Mouse (Mus musculus) c-Kit-positive CD71-positive TER-119-positive erythroid progenitor cells, embryonic 14.5 days (primary cell): ENCODE data around the gene Crispld2.

Experiments
- DNase-seq: peaks from one replicate; pipeline ENCODE4 v3.0.0-alpha.2; 2013; ENCODE audit warnings: low spot score

Gene Crispld2

DNA sequence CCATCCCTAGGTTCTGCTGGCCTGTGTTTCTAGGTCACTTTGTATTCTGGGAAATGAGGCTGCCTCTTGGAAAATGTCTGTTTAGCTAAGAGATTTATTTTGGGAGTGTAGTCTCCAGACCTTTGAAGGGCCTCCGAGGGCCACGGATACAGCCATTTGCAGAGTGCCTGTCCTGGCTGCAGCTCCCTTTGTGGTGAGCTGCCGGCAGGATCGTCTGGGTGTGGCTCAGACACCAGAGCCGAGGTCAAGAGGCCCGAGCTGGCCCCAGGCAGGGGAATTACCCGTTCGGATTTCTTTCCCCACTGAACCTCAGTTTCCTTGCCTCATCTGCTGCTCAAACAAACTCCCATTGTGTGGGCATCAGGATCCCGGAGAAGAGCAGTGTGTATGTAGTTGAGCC lies 43.9 kb downstream of the Crispld2 start:
- no peak for DNase-seq

GRCm38 (mm10) chr8:120036578-120036977 lies 44.3 kb downstream of the Crispld2 start:
- DNase-seq: no peak

GRCm38 (mm10) chr8:120037199-120037598 lies 45.0 kb downstream of the Crispld2 start:
- no peak for DNase-seq

DNA sequence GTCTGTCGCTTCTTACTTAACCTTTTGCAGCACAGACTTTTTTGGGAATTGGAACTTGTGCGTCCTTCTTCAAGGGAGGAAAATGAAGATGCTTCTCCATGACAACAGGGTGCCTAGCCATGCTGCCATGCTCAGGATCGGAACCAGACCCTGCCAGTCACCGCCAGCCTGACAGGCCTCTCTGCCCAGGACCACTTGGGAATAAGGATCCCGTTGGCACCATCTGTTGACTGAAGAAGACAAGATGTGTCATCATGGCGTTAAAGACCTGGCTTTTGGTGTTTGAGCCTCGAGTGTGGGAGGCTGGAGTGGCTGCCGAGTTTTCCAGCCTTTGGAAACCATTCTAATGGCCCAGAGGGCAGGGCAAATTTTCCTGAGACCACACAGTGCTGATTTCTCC lies 45.4 kb downstream of the Crispld2 start:
- DNase-seq: no peak

DNA sequence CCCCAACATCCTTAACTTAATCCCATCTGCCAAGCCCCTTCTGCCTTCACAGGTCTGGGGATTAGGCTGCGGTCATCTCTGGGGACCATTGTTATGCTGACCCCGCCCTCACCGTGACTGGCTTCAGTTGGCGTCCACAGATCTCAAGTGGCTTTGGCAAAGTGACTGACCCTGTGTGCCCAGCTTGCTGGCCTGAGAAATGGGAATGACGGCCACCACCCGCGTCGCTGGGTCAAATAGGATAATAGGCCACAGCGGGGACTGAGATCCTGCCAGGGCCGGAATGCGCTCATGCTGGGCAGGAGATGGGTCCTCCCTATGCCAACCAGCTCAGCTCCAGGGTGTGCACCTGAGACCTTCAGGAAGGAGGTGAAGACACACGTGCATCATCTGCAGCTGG lies 46.5 kb downstream of the Crispld2 start:
- no peak for DNase-seq

DNA sequence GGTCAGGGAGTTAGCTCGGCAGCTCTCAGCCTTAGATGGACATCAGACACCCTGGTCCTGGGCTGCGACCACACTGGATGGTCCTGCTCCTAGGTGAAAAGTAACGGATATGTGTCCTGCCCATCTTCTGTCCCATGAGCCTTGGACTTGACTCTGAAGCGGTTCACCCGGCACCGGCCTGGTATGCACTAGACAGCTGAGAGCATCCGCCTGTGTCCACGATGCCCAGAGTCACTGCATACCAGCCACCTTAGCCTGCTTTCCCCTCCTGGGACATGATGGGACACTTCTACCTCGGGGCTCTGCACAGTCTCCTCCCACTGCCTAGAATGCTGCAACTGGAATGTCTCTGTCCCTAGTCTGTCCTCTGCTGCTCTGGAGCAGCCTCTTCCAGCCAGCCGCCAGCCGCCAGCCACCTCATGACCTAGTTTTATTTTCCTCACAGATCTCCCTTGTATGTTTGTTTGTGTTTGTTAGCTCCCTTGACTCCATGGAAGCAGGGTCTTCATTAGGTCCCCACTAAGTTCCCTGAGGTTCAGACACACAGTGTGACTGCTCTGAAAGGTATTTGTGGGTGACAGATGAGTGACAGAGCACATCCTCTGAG lies 47.2 kb downstream of the Crispld2 start:
- no peak for DNase-seq

GRCm38 (mm10) chr8:120040861-120041260 lies 48.6 kb downstream of the Crispld2 start:
- no peak for DNase-seq

GRCm38 (mm10) chr8:120042542-120043312 lies 50.5 kb downstream of the Crispld2 start:
- no peak for DNase-seq

DNA sequence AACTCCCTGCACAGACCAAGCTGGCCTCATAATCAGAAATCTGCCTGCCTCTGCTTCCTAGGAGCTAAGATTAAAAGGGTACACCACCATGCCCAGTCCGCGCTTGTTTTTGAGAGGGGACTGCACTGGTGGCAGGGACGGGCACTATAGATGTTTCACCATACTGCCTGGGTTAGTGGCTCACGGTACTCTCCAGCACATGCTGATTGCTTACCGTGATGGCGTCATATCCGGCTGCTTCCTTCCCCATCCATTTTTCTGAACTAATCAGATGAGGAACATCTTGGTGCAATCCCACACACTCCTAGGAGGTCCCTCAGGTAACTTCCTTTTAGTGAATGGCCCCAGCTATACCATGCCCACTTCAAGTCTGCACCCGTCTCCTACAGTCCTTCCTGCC lies 52.7 kb downstream of the Crispld2 start:
- DNase-seq: no peak

GRCm38 (mm10) chr8:120045471-120045870 lies 53.2 kb downstream of the Crispld2 start:
- DNase-seq: no peak

- no peak for DNase-seq
Observed at GRCm38 (mm10) chr8:120046258-120047020, 54.2 kb downstream of the Crispld2 start.

- no peak for DNase-seq
Observed at GRCm38 (mm10) chr8:120049949-120050348, 57.7 kb downstream of the Crispld2 start.

GRCm38 (mm10) chr8:120050376-120050775 lies 58.1 kb downstream of the Crispld2 start:
- DNase-seq: no peak

DNA sequence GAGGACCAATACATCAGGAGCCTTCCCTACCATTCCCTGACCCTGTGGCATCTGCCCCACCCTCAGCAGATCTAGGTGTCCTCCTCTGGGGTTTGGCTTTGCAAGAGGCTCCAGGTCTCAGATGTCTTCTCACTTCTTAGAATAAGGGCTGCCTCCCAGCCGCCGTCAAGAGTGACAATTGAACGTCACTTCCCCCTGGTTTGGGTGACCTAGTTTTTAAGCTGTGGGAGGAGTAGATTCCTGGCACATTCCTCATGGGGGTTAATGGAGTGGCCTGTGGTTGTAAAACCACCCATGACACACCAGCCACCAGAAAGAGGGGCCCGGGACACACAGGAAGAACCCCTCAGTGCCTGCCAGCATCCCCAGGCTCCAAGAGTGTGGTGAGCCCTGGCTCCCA lies 58.8 kb downstream of the Crispld2 start:
- no peak for DNase-seq

DNA sequence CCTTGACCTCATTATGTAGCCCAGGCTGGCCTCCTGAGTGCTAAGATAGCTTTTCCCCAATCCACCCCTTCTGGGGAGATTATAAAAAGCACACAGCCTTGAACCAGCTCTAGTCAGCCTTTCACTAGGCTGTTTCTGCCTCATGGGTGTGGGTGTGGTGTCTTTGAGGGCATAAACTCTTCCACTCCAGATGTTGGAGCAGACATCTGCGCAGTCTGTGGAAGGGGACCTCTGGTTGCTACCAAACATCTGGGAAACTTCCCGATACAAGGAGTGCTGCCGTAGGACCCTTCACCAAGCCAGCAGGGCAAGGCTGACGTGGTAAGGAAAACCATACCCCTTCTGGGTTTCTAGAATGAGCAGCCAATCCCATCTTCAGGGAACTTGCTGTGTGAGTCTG lies 59.7 kb downstream of the Crispld2 start:
- no peak for DNase-seq

GRCm38 (mm10) chr8:120052318-120052717 lies 60.1 kb downstream of the Crispld2 start:
- DNase-seq: no peak

DNA sequence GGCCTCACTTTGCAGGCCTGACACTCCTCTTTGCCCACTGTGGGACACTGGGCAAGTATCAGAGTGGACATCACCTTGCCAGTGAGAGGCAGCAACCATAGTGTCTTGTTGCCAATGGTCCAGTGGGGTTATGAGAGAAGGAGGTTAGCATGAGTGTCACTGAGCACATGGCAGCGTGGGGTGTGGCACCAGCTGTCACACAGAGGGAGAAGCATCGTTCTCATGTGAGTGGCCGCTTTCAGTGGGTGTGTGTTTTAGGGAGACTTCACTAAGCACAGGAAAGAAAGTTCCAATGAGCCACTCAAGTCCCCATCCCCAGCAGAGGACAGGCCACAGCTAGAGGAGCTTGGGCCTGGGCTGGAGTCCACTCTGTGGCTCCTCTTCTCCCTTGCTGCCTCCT lies 62.6 kb downstream of the Crispld2 start:
- DNase-seq: no peak

- DNase-seq: no peak
Observed at GRCm38 (mm10) chr8:120057078-120057477, 64.8 kb downstream of the Crispld2 start.

DNA sequence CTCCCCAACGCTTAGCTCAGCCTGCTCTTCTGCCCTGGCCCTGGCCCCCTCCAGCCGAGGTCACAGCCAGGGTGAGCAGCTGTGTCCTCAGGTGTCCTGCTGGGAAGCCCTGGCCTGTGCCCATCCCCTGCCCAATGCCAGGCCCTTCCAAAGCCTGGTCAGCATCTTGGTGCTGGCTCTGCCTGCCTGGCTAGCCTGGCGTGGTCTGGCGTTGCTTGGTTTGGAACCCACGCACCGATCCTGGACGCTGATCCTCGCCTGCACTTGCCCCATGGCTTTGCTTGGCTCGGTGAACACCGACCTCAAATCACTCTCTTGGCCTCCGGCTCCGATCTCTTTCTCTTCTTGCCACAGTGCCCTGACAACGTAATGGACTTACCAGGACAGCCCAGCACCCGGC lies 70.5 kb downstream of the Crispld2 start:
- no peak for DNase-seq

DNA sequence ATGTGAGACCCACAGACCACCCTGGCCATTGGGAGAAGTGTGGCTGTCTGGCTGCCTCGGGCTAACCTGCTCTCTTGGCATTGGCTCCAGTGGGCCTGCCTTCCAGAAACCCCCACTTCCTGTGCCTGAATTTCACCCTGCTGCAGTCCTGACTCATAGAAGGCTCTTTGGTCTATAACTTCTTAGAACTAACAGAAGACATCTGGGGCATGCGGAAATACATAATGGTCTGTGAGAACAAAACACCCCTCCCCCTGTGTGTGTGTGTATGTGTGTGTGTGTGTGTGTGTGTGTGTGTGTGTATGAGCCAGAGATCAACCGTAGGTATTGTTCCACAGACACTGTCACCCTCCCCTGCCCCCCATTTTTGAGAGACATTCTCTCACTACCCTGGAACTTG lies 71.1 kb downstream of the Crispld2 start:
- no peak for DNase-seq

DNA sequence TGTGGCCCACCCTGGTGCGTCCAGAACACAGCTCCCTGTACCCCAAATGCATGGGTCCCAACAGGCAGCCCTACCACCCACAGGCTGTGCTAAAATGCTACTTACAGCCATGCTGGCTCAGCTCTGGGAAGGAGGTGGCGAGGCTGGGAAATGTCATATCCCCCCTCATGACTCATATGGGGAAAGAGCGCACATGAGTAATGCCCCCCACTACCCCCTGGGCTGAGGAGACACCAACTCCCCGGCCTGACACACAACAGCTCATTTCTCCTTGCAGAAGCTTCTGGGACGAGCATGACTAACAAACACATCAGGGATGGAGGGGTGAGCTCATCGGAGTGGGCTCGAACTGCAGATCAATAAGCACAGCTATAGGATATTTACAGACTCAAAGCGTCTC lies 73.4 kb downstream of the Crispld2 start:
- DNase-seq: no peak

DNA sequence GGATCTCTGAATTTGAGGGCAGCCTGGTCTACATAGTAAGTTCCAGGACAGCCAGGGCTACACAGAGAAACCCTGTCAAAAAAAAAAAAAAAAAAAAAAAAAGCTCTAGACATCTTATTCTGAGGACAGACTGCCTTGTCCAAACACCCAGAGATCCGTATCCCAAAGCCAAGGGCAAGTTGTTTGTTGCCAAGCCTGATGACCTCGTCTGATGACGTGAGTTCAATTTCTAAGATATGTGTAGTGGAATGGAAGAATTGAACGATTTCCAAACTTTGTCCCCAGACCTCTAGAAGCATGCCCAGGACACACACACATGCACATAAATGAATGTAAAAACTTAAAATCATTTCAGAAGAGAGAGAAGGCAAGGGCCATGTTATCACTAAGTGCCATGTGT lies 74.0 kb downstream of the Crispld2 start:
- DNase-seq: no peak
